Mouse (Mus musculus): ENCODE results near the gene Chil4.

DNA sequence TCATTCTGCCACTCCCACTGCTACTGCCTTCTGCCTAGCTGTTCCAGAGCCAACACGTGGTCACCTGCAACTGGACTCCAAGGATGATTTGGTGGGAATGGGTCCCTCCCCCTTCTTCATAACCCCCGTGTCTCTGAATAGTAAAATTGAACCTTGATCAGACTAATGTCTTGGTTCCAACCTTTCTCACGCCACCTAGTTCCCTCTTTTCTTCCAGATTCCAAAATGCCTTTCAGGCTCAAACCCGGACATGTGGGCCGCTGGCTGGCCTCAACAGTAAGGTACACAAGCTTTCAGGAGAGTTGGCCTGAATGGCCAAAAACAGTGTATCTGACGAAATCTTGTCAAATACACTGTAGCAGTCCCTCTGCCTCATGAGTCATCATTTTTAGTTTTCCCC, 33.4 kb upstream of the Chil4 start:
- TF ChIP-seq CTCF (IDR thresholded peaks at IDR 0.05; ENCODE audit: borderline replicate concordance, control insufficient read depth, extremely low read depth, insufficient read depth, low read length, poor library complexity) (no peak), POLR2A (IDR thresholded peaks at IDR 0.05; ENCODE audit: control insufficient read depth, extremely low read depth, insufficient read depth, low read length, poor library complexity) (no peak)
